Mouse (Mus musculus) kidney, postnatal 0 days (tissue): Measurements from ENCODE around the gene Tekt3. TPM values are rescaled to one million over a fixed set of nuclear protein-coding genes. Genes with fewer than 3 reads are reported as not detected.

ENCODE experiments used
- ATAC-seq: fragments of 200-750 bp; cut with Nextera tagmentation; replicated peaks from 2 replicates; pipeline ENCODE4 v1.8.0; 2017; ENCODE audit warnings: low read depth, moderate number of reproducible peaks, moderate TSS enrichment, moderate library complexity; ENCODE audit not compliant: low FRiP score
- DNase-seq: peaks from one replicate; pipeline ENCODE4 v3.0.0-alpha.2; 2016; ENCODE audit warnings: low spot score
- H3K27ac ChIP-seq: fragments of 300-500 bp; sonication (generic); 2 replicates; pipeline ENCODE4 v1.5.1; 2014; ENCODE audit warnings: mild to moderate bottlenecking
- H3K27me3 ChIP-seq: fragments of 300-500 bp; sonication (generic); 2 replicates; pipeline ENCODE4 v1.6.1; 2014; ENCODE audit warnings: low read length, mixed read lengths; ENCODE audit not compliant: insufficient read depth
- H3K36me3 ChIP-seq: fragments of 300-500 bp; sonication (generic); 2 replicates; pipeline ENCODE4 v1.6.1; 2014; ENCODE audit warnings: low read length, mixed read lengths; ENCODE audit not compliant: insufficient read depth
- H3K4me1 ChIP-seq: fragments of 300-500 bp; sonication (generic); replicated peaks from 2 replicates; pipeline ENCODE4 v1.6.1; 2014; ENCODE audit warnings: antibody characterized with exemption, low read length, mixed read lengths; ENCODE audit not compliant: insufficient read depth
- H3K4me2 ChIP-seq: fragments of 300-500 bp; sonication (generic); 2 replicates; pipeline ENCODE4 v1.6.1; 2014; ENCODE audit warnings: mild to moderate bottlenecking, low read length, moderate library complexity, mixed read lengths
- H3K4me3 ChIP-seq: fragments of 300-500 bp; sonication (generic); replicated peaks from 2 replicates; pipeline ENCODE4 v1.5.1; 2014; ENCODE audit warnings: low read depth, low read length
- H3K9ac ChIP-seq: fragments of 300-500 bp; sonication (generic); 2 replicates; pipeline ENCODE4 v1.6.1; 2014; ENCODE audit warnings: low read depth, low read length
- H3K9me3 ChIP-seq: fragments of 300-500 bp; sonication (generic); replicated peaks from 2 replicates; pipeline ENCODE4 v1.6.1; 2016; ENCODE audit warnings: low read length, inconsistent platforms, mixed read lengths
- CTCF ChIP-seq: IDR thresholded peaks from 2 replicates; pipeline ENCODE4 v1.5.1; 2016; ENCODE audit warnings: antibody characterized with exemption, low read depth, mild to moderate bottlenecking, moderate library complexity
- WGBS: fragments of 180-500 bp; shearing (Covaris S2); extraction: QIAGEN DNeasy Blood & Tissue Kit; methylation state at CpG from one replicate; pipeline ENCODE4 v1.1.7; 2014; 5-methylcytosine and 5-hydroxymethylcytosine counted together
- polyA plus RNA-seq: library from polyadenylated mRNA; unstranded; fragments of >200 nt; fragmentation: Nextera tagmentation; extraction: Ambion mirVana; gene quantifications from 2 replicates; pipeline ENCODE4 v1.2.1, GENCODE M21; 2015

The Tekt3 gene
- polyA plus RNA-seq, 1 experiment from 2014 or later, result not detected

DNA sequence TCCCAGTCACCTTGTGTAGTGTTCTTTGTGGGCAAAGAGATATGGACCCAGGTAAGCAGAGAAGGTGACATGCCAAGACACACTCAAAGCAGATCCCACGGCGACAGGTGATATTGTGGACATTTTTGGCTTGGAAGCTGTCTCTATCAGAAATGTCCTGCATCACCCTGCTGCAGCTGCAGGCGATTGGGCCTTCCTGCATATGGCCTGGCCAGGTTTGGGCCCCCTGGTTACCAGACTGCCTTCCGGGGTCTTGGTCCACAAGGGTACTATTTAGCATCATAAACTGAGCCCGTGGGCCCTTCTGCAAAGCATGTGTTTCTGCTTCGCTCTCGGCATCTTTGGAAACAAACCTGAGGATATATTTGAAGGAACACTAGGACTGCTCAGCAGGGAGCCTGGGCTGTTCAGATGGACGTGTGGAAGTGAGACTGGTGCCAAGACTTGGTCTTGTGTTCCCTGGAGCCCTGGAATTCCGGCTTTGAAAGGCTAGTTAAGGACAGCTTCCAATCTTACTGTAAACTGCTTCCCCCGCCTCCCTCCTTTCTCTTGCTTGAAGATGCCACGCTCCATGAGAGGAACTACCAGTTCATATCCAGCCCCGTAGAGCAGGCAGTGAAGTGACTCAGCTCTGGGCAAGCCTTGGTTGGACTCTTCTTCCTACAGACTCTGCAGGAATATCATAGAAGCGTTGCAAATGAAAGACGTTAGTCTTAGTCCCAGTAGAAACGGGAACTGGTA lies 73.5 kb downstream of the Tekt3 start:
- no peak for TF ChIP-seq CTCF
- ATAC-seq (no peak), DNase-seq (peak; percentile 6)
- Histone ChIP-seq H3K27me3 (peaks cover 9% of the 10 kb centered on the region; the same call in 1 of the 2 replicates), H3K4me2 (no peak overlapping the region), H3K4me3 (no peak overlapping the region), H3K9me3 (no peaks in the 10 kb centered on the region), H3K4me1 (peaks cover 19% of the 10 kb centered on the region; the same call in 1 of the 2 replicates), H3K36me3 (peaks cover 7% of the 10 kb centered on the region; the same call in 1 of the 2 replicates), H3K27ac (no peak overlapping the region), H3K9ac (no peak overlapping the region)
- WGBS, result 71% methylated on average over 15 of the region's 15 CpGs

DNA sequence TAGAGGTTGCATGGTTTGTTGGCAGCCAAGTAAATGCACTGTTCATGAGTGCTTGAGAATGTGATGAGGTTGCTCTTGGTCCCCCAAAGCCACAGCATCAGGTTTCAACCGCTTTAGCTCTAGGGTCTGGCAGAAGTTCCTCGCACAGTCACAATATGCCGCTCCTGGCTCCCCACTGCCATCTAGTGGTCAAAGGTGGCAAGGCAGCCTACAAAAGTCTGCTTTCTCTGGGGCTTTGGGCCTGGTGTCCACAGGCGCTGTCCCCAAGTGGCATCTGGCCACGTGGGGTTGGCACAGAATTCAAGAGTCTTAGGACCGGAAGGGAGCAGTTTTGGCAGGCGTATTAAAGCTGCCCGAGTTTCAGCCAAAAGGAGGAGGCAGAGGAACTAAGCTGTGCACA lies 74.2 kb downstream of the Tekt3 start:
- no peak overlapping the region for H3K9ac ChIP-seq
- H3K4me2 ChIP-seq, result peak overlapping the region; percentile 6; the same call in 1 of the 2 replicates
- H3K36me3 ChIP-seq, result peaks cover 7% of the 10 kb centered on the region; the same call in 1 of the 2 replicates
- WGBS, result 4% methylated on average over 8 of the region's 8 CpGs
- peaks cover 7% of the 10 kb centered on the region; the same call in 1 of the 2 replicates for H3K27me3 ChIP-seq
- DNase-seq (peak; percentile 93), ATAC-seq (peak; percentile 41)
- no peak overlapping the region for H3K4me3 ChIP-seq
- no peaks in the 10 kb centered on the region for H3K9me3 ChIP-seq
- peak overlapping the region; percentile 63 for H3K27ac ChIP-seq
- H3K4me1 ChIP-seq, result 0 out of 2 replicates have a peak, but pooled peaks cover 14% of the 10 kb centered on the region
- peak; percentile 100 for TF ChIP-seq CTCF

DNA sequence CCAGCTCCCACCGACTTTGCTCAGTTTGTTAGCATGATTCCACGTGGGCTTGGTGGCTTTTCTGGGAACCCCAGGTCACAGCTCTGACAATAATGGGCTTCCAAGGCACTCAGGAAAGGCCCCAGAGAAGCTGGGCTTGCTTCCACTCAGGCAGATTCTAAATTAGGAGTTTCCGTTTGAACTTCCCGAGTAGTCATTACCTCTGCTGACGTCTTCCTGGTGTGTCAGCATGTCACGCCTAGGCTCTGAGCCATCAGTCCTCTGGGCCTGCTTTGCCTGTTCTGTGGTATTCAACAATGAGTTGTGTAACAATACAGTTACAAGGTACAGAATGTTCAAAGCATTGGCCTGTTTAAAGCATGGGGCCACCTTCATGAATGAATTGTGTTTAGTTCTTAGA lies 74.8 kb downstream of the Tekt3 start:
- peaks cover 11% of the 10 kb centered on the region; the same call in 1 of the 2 replicates for H3K36me3 ChIP-seq
- 59% methylated on average over 6 of the region's 6 CpGs for WGBS
- DNase-seq (peak; percentile 52), ATAC-seq (no peak)
- no peak overlapping the region for H3K4me3 ChIP-seq
- TF ChIP-seq CTCF, result no peak
- H3K27me3 ChIP-seq, result peaks cover 4% of the 10 kb centered on the region; the same call in 1 of the 2 replicates
- H3K9me3 ChIP-seq, result no peaks in the 10 kb centered on the region
- H3K4me1 ChIP-seq, result 0 out of 2 replicates have a peak, but pooled peaks cover 12% of the 10 kb centered on the region
- peak overlapping the region; percentile 6; the same call in 1 of the 2 replicates for H3K4me2 ChIP-seq
- H3K27ac ChIP-seq, result peak overlapping the region; percentile 63; the same call in 1 of the 2 replicates
- no peak overlapping the region for H3K9ac ChIP-seq

DNA sequence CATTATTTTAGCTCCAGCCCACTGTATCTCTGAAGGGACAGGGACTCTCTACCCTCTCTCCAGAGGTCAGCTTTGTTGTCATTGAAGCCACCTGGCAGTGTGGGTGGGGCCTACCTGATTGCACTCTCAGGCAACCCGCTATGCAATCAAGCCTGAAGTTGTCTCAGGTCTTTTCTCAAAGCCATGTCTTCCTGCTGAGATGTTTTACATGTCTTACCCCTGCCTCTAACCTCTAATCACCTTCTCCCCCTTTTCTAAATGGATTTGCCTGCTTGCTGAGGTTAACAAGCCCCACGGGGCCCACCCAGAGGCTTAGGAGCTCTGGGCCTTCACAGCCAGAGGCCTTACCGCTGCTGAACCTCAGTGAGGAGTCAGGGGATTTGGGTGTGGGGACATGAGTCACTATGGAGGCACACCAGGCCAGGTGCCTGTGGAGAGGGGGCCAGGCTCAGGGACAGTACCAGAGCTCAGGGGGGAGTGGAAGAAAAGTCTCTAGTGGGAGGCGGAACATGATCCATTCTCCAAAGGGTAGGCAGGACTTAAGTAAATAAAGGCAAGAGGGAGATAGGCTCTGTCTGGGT lies 75.5 kb downstream of the Tekt3 start:
- H3K27ac ChIP-seq, result no peak overlapping the region
- H3K4me2 ChIP-seq, result no peak overlapping the region
- no peak overlapping the region for H3K4me3 ChIP-seq
- 74% methylated on average over 4 of the region's 4 CpGs for WGBS
- no peak for TF ChIP-seq CTCF
- DNase-seq (no peak), ATAC-seq (no peak)
- peaks cover 4% of the 10 kb centered on the region; the same call in 1 of the 2 replicates for H3K27me3 ChIP-seq
- H3K9ac ChIP-seq, result no peak overlapping the region
- H3K4me1 ChIP-seq, result 0 out of 2 replicates have a peak, but pooled peaks cover 10% of the 10 kb centered on the region
- H3K36me3 ChIP-seq, result peaks cover 11% of the 10 kb centered on the region; the same call in 1 of the 2 replicates
- no peaks in the 10 kb centered on the region for H3K9me3 ChIP-seq

DNA sequence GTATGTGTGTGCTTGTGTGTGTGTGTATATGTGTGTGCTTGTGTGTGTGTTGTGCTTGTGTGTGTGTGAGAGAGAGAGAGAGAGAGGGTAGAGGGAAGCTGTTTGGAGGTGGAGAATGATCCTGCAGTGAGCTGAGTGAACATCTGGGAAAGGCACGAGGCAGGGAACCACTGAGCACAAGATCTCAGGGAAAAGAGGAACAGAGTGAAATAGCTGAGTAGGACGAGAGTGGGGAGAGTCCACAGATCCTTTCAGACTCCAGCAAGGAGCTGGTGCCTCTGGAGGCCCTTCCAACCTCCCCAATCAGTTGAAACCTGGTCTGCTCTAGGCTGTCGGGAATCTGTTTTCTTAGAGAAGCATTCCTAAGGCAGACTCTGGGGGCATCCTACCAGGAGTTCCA lies 77.3 kb downstream of the Tekt3 start:
- 53% methylated on average over 3 of the region's 3 CpGs for WGBS

DNA sequence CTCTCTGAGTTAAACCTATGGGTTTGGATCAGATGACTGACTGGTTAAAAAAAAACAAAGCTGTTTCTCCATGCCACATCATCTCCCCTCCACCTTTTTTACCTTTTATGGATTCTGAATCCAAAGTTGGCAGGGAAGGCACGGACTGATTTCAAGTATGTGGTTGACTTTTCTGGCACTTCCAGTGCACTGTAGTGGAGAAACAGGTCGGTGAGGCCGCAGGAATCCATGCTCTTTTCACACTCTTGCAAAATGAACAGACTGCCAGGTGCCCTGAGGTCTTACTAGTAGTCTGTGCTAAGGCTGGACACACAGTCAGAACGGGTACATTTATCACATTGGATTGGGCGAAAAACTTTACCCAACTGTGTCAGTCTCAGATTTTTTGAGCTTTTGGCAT lies 80.9 kb downstream of the Tekt3 start:
- H3K4me3 ChIP-seq, result no peak overlapping the region
- no peak for TF ChIP-seq CTCF
- no peak overlapping the region for H3K4me2 ChIP-seq
- DNase-seq, result no peak
- no peak overlapping the region for H3K9ac ChIP-seq
- ATAC-seq, result no peak
- H3K27ac ChIP-seq, result no peak overlapping the region
- H3K27me3 ChIP-seq, result no peaks in the 10 kb centered on the region
- peaks cover 8% of the 10 kb centered on the region; the same call in 1 of the 2 replicates for H3K36me3 ChIP-seq
- no peaks in the 10 kb centered on the region for H3K9me3 ChIP-seq
- 86% methylated on average over 5 of the region's 5 CpGs for WGBS
- H3K4me1 ChIP-seq, result no peaks in the 10 kb centered on the region

More for the DNA sequence above, 77.3 kb downstream of the Tekt3 start:
- Histone ChIP-seq H3K9ac (no peak overlapping the region), H3K27me3 (no peaks in the 10 kb centered on the region), H3K4me2 (no peak overlapping the region), H3K27ac (no peak overlapping the region), H3K9me3 (no peaks in the 10 kb centered on the region), H3K4me1 (0 out of 2 replicates have a peak, but pooled peaks cover 10% of the 10 kb centered on the region), H3K36me3 (peaks cover 11% of the 10 kb centered on the region; the same call in 1 of the 2 replicates), H3K4me3 (no peak overlapping the region)
- ATAC-seq, result no peak
- DNase-seq, result no peak
- TF ChIP-seq CTCF, result no peak
